Comparison of ENCODE assay signal across 18 mouse cellular contexts in the genomic region with DNA sequence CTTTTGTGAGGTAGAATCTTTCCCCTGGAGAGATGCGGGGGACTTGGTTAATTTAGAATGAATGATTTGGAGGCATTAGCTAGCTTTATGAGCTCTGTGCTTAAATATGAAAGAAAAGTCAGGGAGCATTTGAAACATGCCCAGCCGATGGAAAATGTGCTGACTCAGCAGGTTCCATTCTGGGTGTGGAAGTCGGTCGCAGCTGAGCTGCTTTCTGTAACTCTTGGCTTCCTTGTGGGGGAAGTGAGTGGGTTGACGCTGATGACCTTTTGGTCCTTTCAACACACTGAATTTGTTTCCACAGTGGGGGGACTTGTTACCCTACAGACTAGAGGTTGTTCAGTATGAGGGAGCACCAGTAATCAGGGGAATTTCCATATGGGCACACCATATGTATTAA. TPM values are rescaled to one million over a fixed set of nuclear protein-coding genes. Genes with fewer than 3 reads are reported as not detected.
DNase-seq lines count a peak whose midpoint lies in the region; ATAC-seq lines count a peak whose summit lies in the region.
"Had no signal": no experiment of that assay in that cellular context is flagged by ENCODE, and none has a peak within 500 bp of the region (broad histone marks: within the 10 kb centered on the region; RNA-seq: fewer than 3 reads in every experiment).

No protein-coding gene starts in this region.

- DNase-seq in embryonic facial prominence, embryonic 11.5 days (ENCODE audit: low spot score), result peak; percentile 19
- no peak for DNase-seq in embryonic facial prominence, embryonic 10.5 days (ENCODE audit: low spot score)
- DNase-seq in lung, postnatal 36 days, result peak; percentile 26
- DNase-seq in lung, postnatal 25 days (ENCODE audit: low spot score), result no peak
- peak; percentile 59 for DNase-seq in embryonic facial prominence, embryonic 14.5 days (ENCODE audit: low spot score)
- peak; percentile 27 for DNase-seq in skeletal muscle tissue, adult 2 months (ENCODE audit: low read depth, low spot score)
- no peak for DNase-seq in right cerebral cortex, adult 18-20 months
- DNase-seq in gastrocnemius, postnatal 10 days, result no peak
- DNase-seq: adrenal gland, adult 2 months; cerebellum, postnatal 25 days; kidney, postnatal 36 days; right cerebral cortex, postnatal 14 days had no signal

- H3K4me1 ChIP-seq in embryonic facial prominence, embryonic 11.5 days (ENCODE audit: control insufficient read depth, insufficient read depth, low read length), result no peaks in the 10 kb centered on the region
- peaks cover 3% of the 10 kb centered on the region; the same call in 1 of the 2 replicates for H3K4me1 ChIP-seq in embryonic facial prominence, embryonic 10.5 days
- H3K4me1 ChIP-seq in embryonic facial prominence, embryonic 14.5 days (ENCODE audit: control insufficient read depth, insufficient read depth, low read length), result no peaks in the 10 kb centered on the region

- no peak overlapping the region for H3K27ac ChIP-seq in embryonic facial prominence, embryonic 11.5 days (replicated peaks; ENCODE audit: low read depth, low read length)
- H3K27ac ChIP-seq in embryonic facial prominence, embryonic 10.5 days (replicated peaks), result no peak overlapping the region
- H3K27ac ChIP-seq in embryonic facial prominence, embryonic 14.5 days (replicated peaks; ENCODE audit: low read depth, low read length), result no peak overlapping the region
- H3K27ac ChIP-seq: heart, embryonic 15.5 days; liver, embryonic 14.5 days had no signal

- no peak overlapping the region for H3K4me3 ChIP-seq in embryonic facial prominence, embryonic 11.5 days (ENCODE audit: low read depth, low read length)
- H3K4me3 ChIP-seq in embryonic facial prominence, embryonic 10.5 days, result no peak overlapping the region
- no peak overlapping the region for H3K4me3 ChIP-seq in embryonic facial prominence, embryonic 14.5 days (ENCODE audit: low read depth, low read length)
- H3K4me3 ChIP-seq: heart, embryonic 15.5 days had no signal

- H3K9me3 ChIP-seq in embryonic facial prominence, embryonic 11.5 days (replicated peaks; ENCODE audit: control insufficient read depth, low read length), result no peaks in the 10 kb centered on the region
- no peaks in the 10 kb centered on the region for H3K9me3 ChIP-seq in embryonic facial prominence, embryonic 10.5 days
- no peaks in the 10 kb centered on the region for H3K9me3 ChIP-seq in embryonic facial prominence, embryonic 14.5 days (ENCODE audit: control insufficient read depth, low read length)
- H3K9me3 ChIP-seq: heart, embryonic 15.5 days had no signal

- H3K27me3 ChIP-seq in embryonic facial prominence, embryonic 11.5 days (ENCODE audit: control insufficient read depth, insufficient read depth, low read length), result no peaks in the 10 kb centered on the region
- H3K27me3 ChIP-seq in embryonic facial prominence, embryonic 10.5 days (replicated peaks; ENCODE audit: low read depth, poor library complexity, severe bottlenecking), result no peaks in the 10 kb centered on the region
- no peaks in the 10 kb centered on the region for H3K27me3 ChIP-seq in embryonic facial prominence, embryonic 14.5 days (replicated peaks; ENCODE audit: control insufficient read depth, insufficient read depth, low read length)
- H3K27me3 ChIP-seq: heart, embryonic 15.5 days had no signal

- no peaks in the 10 kb centered on the region for H3K36me3 ChIP-seq in embryonic facial prominence, embryonic 11.5 days (replicated peaks; ENCODE audit: control insufficient read depth, insufficient read depth, low read depth, low read length)
- no peaks in the 10 kb centered on the region for H3K36me3 ChIP-seq in embryonic facial prominence, embryonic 10.5 days (replicated peaks)
- H3K36me3 ChIP-seq in embryonic facial prominence, embryonic 14.5 days (ENCODE audit: control insufficient read depth, insufficient read depth, low read length), result no peaks in the 10 kb centered on the region
- H3K36me3 ChIP-seq: heart, embryonic 15.5 days had no signal

- H3K4me2 ChIP-seq in embryonic facial prominence, embryonic 11.5 days (ENCODE audit: low read depth, low read length), result no peak overlapping the region
- H3K4me2 ChIP-seq in embryonic facial prominence, embryonic 14.5 days (ENCODE audit: low read depth, low read length), result no peak overlapping the region
- H3K4me2 ChIP-seq: heart, embryonic 15.5 days; midbrain, embryonic 11.5 days had no signal

- ATAC-seq in embryonic facial prominence, embryonic 11.5 days (replicated peaks; ENCODE audit: insufficient number of reproducible peaks, low FRiP score, low TSS enrichment, low read depth), result no peak
- no peak for ATAC-seq in embryonic facial prominence, embryonic 14.5 days (ENCODE audit: low read depth)

- no peak overlapping the region for H3K9ac ChIP-seq in embryonic facial prominence, embryonic 11.5 days (replicated peaks; ENCODE audit: low read length)
- no peak overlapping the region for H3K9ac ChIP-seq in embryonic facial prominence, embryonic 14.5 days (ENCODE audit: low read depth, low read length)
- H3K9ac ChIP-seq: heart, embryonic 15.5 days; liver, embryonic 14.5 days had no signal

- WGBS in embryonic facial prominence, embryonic 11.5 days, result 64% methylated on average over 5 of the region's 5 CpGs
- 66% methylated on average over 5 of the region's 5 CpGs for WGBS in embryonic facial prominence, embryonic 10.5 days
- 44% methylated on average over 5 of the region's 5 CpGs for WGBS in embryonic facial prominence, embryonic 14.5 days

RNA-seq across cellular contexts. Expression of gene Rhoh, which starts 22.3 kb away (rescaled TPM):
- polyA plus RNA-seq in embryonic facial prominence, embryonic 11.5 days (2014; fragmentation: Nextera tagmentation; extraction: Ambion mirVana), result 0.15 and 0.25 TPM in 2 replicates
- polyA plus RNA-seq in embryonic facial prominence, embryonic 10.5 days (2016; fragmentation: Nextera tagmentation; extraction: Ambion mirVana), result 0.34 and 0.44 TPM in 2 replicates
- polyA plus RNA-seq in embryonic facial prominence, embryonic 14.5 days (2014; fragmentation: Nextera tagmentation; extraction: Ambion mirVana), result 1.6 and 1.7 TPM in 2 replicates
- 1 to 10 TPM; 1.2 to 2.1 TPM for total RNA-seq in gastrocnemius, postnatal 10 days (2021)

RNA-seq across cellular contexts. Expression of gene Chrna9, which starts 51.4 kb away (rescaled TPM):
- 0.65 and 0.82 TPM in 2 replicates for polyA plus RNA-seq in embryonic facial prominence, embryonic 11.5 days (2014; fragmentation: Nextera tagmentation; extraction: Ambion mirVana)
- 0.29 and 0.94 TPM in 2 replicates for polyA plus RNA-seq in embryonic facial prominence, embryonic 10.5 days (2016; fragmentation: Nextera tagmentation; extraction: Ambion mirVana)
- 1.00 and 2.2 TPM in 2 replicates for polyA plus RNA-seq in embryonic facial prominence, embryonic 14.5 days (2014; fragmentation: Nextera tagmentation; extraction: Ambion mirVana)
- total RNA-seq in gastrocnemius, postnatal 10 days (2021), result 10 to 100 TPM in 1 of 2 experiments, 1 to 10 TPM in 1; 7.2 to 16.1 TPM
- total RNA-seq: adrenal gland, adult 2 months; left cerebral cortex, adult 8-10 months had no signal
- polyA plus RNA-seq: adrenal gland, adult 2 months; intestine, embryonic 14.5 days; liver, embryonic 14.5 days; midbrain, embryonic 11.5 days; neural tube, embryonic 14.5 days had no signal

Comparison
In these comparisons a context has a peak if more than half of its experiments do, and no peak if none do; other contexts are left out.
1. DNase-seq: peak in embryonic facial prominence, embryonic 11.5 days (single experiment), lung, postnatal 36 days (single experiment), embryonic facial prominence, embryonic 14.5 days (single experiment) and skeletal muscle tissue, adult 2 months (single experiment); none in embryonic facial prominence, embryonic 10.5 days (single experiment), lung, postnatal 25 days (single experiment), right cerebral cortex, adult 18-20 months (single experiment) and gastrocnemius, postnatal 10 days (single experiment).